Mouse (Mus musculus): ENCODE data around the gene Cdk14. TPM values are rescaled to one million over a fixed set of nuclear protein-coding genes. Genes with fewer than 3 reads are reported as not detected.

The Cdk14 gene
- total and polyA plus RNA-seq, 2 experiments from 2014 or later: 34.8 to 54.0 TPM

- ATAC-seq: no peak
- Histone ChIP-seq H3K4me1 (ENCODE audit: insufficient read depth) (no peaks in the 10 kb centered on the region), H3K4me3 (ENCODE audit: low read depth, low read length) (no peak overlapping the region), H3K36me3 (ENCODE audit: insufficient read depth) (no peaks in the 10 kb centered on the region), H3K27ac (ENCODE audit: low read depth, low read length) (no peak overlapping the region), H3K9me3 (ENCODE audit: low read length) (no peaks in the 10 kb centered on the region), H3K27me3 (ENCODE audit: insufficient read depth, low read length) (no peaks in the 10 kb centered on the region), H3K4me2 (ENCODE audit: low read depth) (no peak overlapping the region), H3K9ac (no peak overlapping the region)
- no peak for TF ChIP-seq CTCF (IDR thresholded peaks at IDR 0.05; ENCODE audit: low read depth)
- WGBS: 81% methylated on average over 5 of the region's 5 CpGs
- no peak for DNase-seq
Measured at GRCm38 (mm10) chr5:4766719-4767118, 653.4 kb downstream of the Cdk14 start.

GRCm38 (mm10) chr5:4761891-4762290 is 658.2 kb downstream of the Cdk14 start:
- Histone ChIP-seq H3K4me1 (ENCODE audit: insufficient read depth) (peaks cover 7% of the 10 kb centered on the region; the same call in 1 of the 2 replicates), H3K4me3 (ENCODE audit: low read depth, low read length) (no peak overlapping the region), H3K9me3 (ENCODE audit: low read length) (no peaks in the 10 kb centered on the region), H3K27me3 (ENCODE audit: insufficient read depth, low read length) (no peaks in the 10 kb centered on the region), H3K36me3 (ENCODE audit: insufficient read depth) (no peaks in the 10 kb centered on the region), H3K4me2 (ENCODE audit: low read depth) (no peak overlapping the region), H3K9ac (no peak overlapping the region), H3K27ac (ENCODE audit: low read depth, low read length) (no peak overlapping the region)
- no peak for TF ChIP-seq CTCF (IDR thresholded peaks at IDR 0.05; ENCODE audit: low read depth)
- ATAC-seq (no peak), DNase-seq (no peak)

GRCm38 (mm10) chr5:4758331-4759080 is 661.6 kb downstream of the Cdk14 start:
- no peaks in the 10 kb centered on the region for H3K27me3 ChIP-seq (ENCODE audit: insufficient read depth, low read length)
- H3K9me3 ChIP-seq (ENCODE audit: low read length): no peaks in the 10 kb centered on the region
- no peaks in the 10 kb centered on the region for H3K36me3 ChIP-seq (ENCODE audit: insufficient read depth)
- TF ChIP-seq CTCF (IDR thresholded peaks at IDR 0.05; ENCODE audit: low read depth): no peak
- under 1% methylated on average over 23 of the region's 23 CpGs for WGBS
- ATAC-seq (peak; percentile 18), DNase-seq (no peak)
- peak overlapping the region; percentile 83 for H3K4me3 ChIP-seq (ENCODE audit: low read depth, low read length)
- H3K4me1 ChIP-seq (ENCODE audit: insufficient read depth): peaks cover 7% of the 10 kb centered on the region; the same call in 1 of the 2 replicates
- peak overlapping the region; percentile 82 for H3K27ac ChIP-seq (ENCODE audit: low read depth, low read length)
- peak overlapping the region; percentile 99 for H3K4me2 ChIP-seq (ENCODE audit: low read depth)
- H3K9ac ChIP-seq: peak overlapping the region; percentile 66

- H3K27me3 ChIP-seq (ENCODE audit: insufficient read depth, low read length): no peaks in the 10 kb centered on the region
- DNase-seq: peak; percentile 95
- 2% methylated on average over 31 of the region's 33 CpGs for WGBS
- no peaks in the 10 kb centered on the region for H3K9me3 ChIP-seq (ENCODE audit: low read length)
- peak within 1 kb of the TSS; percentile 99 for H3K4me2 ChIP-seq (ENCODE audit: low read depth)
- peak; percentile 59 for TF ChIP-seq CTCF (IDR thresholded peaks at IDR 0.05; ENCODE audit: low read depth)
- peak; percentile 96 for ATAC-seq
- H3K9ac ChIP-seq: peak within 1 kb of the TSS; percentile 66
- peak within 1 kb of the TSS; percentile 82 for H3K27ac ChIP-seq (ENCODE audit: low read depth, low read length)
- peaks cover 7% of the 10 kb centered on the region; the same call in 1 of the 2 replicates for H3K4me1 ChIP-seq (ENCODE audit: insufficient read depth)
- H3K4me3 ChIP-seq (ENCODE audit: low read depth, low read length): peak within 1 kb of the TSS; percentile 83
- H3K36me3 ChIP-seq (ENCODE audit: insufficient read depth): no peaks in the 10 kb centered on the region
Measured at GRCm38 (mm10) chr5:4757902-4758301, 662.2 kb downstream of the Cdk14 start, which contains the start of gene Fzd1. Gene Fzd1 (minus strand): TSS chr5:4758035.

- ATAC-seq (peak; percentile 54), DNase-seq (peak; percentile 75)
- no peak for TF ChIP-seq CTCF (IDR thresholded peaks at IDR 0.05; ENCODE audit: low read depth)
- H3K4me3 ChIP-seq (ENCODE audit: low read depth, low read length): peak overlapping the region; percentile 83
- peak overlapping the region; percentile 66 for H3K9ac ChIP-seq
- peak overlapping the region; percentile 82 for H3K27ac ChIP-seq (ENCODE audit: low read depth, low read length)
- H3K4me1 ChIP-seq (ENCODE audit: insufficient read depth): peaks cover 7% of the 10 kb centered on the region; the same call in 1 of the 2 replicates
- no peaks in the 10 kb centered on the region for H3K27me3 ChIP-seq (ENCODE audit: insufficient read depth, low read length)
- peak overlapping the region; percentile 99 for H3K4me2 ChIP-seq (ENCODE audit: low read depth)
- H3K36me3 ChIP-seq (ENCODE audit: insufficient read depth): no peaks in the 10 kb centered on the region
- whole genome bisulfite sequencing: 1% methylated on average over 67 of the region's 80 CpGs
- no peaks in the 10 kb centered on the region for H3K9me3 ChIP-seq (ENCODE audit: low read length)
Measured at GRCm38 (mm10) chr5:4756871-4757711, 663.0 kb downstream of the Cdk14 start.

- peak overlapping the region; percentile 66 for H3K9ac ChIP-seq
- no peaks in the 10 kb centered on the region for H3K27me3 ChIP-seq (ENCODE audit: insufficient read depth, low read length)
- H3K4me1 ChIP-seq (ENCODE audit: insufficient read depth): peaks cover 7% of the 10 kb centered on the region; the same call in 1 of the 2 replicates
- H3K27ac ChIP-seq (ENCODE audit: low read depth, low read length): peak overlapping the region; percentile 82; the same call in 1 of the 2 replicates
- H3K4me2 ChIP-seq (ENCODE audit: low read depth): peak overlapping the region; percentile 99
- no peaks in the 10 kb centered on the region for H3K9me3 ChIP-seq (ENCODE audit: low read length)
- ATAC-seq (no peak; the same call in 1 of the 2 replicates), DNase-seq (peak; percentile 67)
- WGBS: 1% methylated on average over 43 of the region's 43 CpGs
- peak; percentile 32 for TF ChIP-seq CTCF (IDR thresholded peaks at IDR 0.05; ENCODE audit: low read depth)
- H3K4me3 ChIP-seq (ENCODE audit: low read depth, low read length): peak overlapping the region; percentile 83
- H3K36me3 ChIP-seq (ENCODE audit: insufficient read depth): no peaks in the 10 kb centered on the region
Measured at GRCm38 (mm10) chr5:4756001-4756681, 664.0 kb downstream of the Cdk14 start.
